Mouse (Mus musculus) cerebral cortex, adult 2 months (tissue): ENCODE data around the gene Enox1.

Experiments
- WGBS: fragments of 180-500 bp; shearing (Covaris S2); methylation state at CpG from one replicate; pipeline ENCODE4 v1.1.7; 2018; 5-methylcytosine and 5-hydroxymethylcytosine counted together

Enox1 gene

GRCm38 (mm10) chr14:77195314-77196020 is 38.9 kb downstream of the Enox1 start:
- WGBS: 64% methylated on average over 18 of the region's 18 CpGs

- WGBS: 81% methylated on average over 3 of the region's 3 CpGs
These were observed 39.7 kb downstream of the Enox1 start for GRCm38 (mm10) chr14:77196246-77196645.

- 79% methylated on average over 2 of the region's 2 CpGs for WGBS
These were observed 40.9 kb downstream of the Enox1 start for GRCm38 (mm10) chr14:77197414-77197915.

- WGBS: 91% methylated on average over 8 of the region's 8 CpGs
These were observed 54.3 kb downstream of the Enox1 start for GRCm38 (mm10) chr14:77210889-77211288.

- WGBS: 73% methylated on average over 7 of the region's 7 CpGs
These were observed 56.6 kb downstream of the Enox1 start for GRCm38 (mm10) chr14:77213210-77213609.

GRCm38 (mm10) chr14:77214848-77215247 is 58.3 kb downstream of the Enox1 start:
- WGBS: 41% methylated on average over 6 of the region's 6 CpGs

GRCm38 (mm10) chr14:77225346-77225745 is 68.8 kb downstream of the Enox1 start:
- 38% methylated on average over 10 of the region's 10 CpGs for WGBS

- WGBS: 66% methylated on average over 2 of the region's 2 CpGs
These were observed 82.2 kb downstream of the Enox1 start for GRCm38 (mm10) chr14:77238811-77239210.

GRCm38 (mm10) chr14:77239360-77239759 is 82.8 kb downstream of the Enox1 start:
- WGBS: 32% methylated on average over 4 of the region's 4 CpGs

GRCm38 (mm10) chr14:77246977-77247376 is 90.4 kb downstream of the Enox1 start:
- 60% methylated on average over 3 of the region's 3 CpGs for WGBS

- 60% methylated on average over 5 of the region's 5 CpGs for WGBS
These were observed 91.9 kb downstream of the Enox1 start for GRCm38 (mm10) chr14:77248426-77248825.

GRCm38 (mm10) chr14:77248946-77249345 is 92.4 kb downstream of the Enox1 start:
- WGBS: 61% methylated on average over 7 of the region's 7 CpGs

GRCm38 (mm10) chr14:77250652-77251238 is 94.2 kb downstream of the Enox1 start:
- WGBS: 76% methylated on average over 2 of the region's 2 CpGs

GRCm38 (mm10) chr14:77255201-77255600 is 98.6 kb downstream of the Enox1 start:
- WGBS: 63% methylated on average over 3 of the region's 3 CpGs

GRCm38 (mm10) chr14:77255711-77256110 is 99.1 kb downstream of the Enox1 start:
- 85% methylated on average over 6 of the region's 6 CpGs for WGBS

GRCm38 (mm10) chr14:77256943-77257342 is 100.4 kb downstream of the Enox1 start:
- 42% methylated on average over 2 of the region's 2 CpGs for WGBS

GRCm38 (mm10) chr14:77257461-77257860 is 100.9 kb downstream of the Enox1 start:
- WGBS: 85% methylated on average over 1 of the region's 1 CpGs

- 78% methylated on average over 4 of the region's 4 CpGs for WGBS
These were observed 101.6 kb downstream of the Enox1 start for GRCm38 (mm10) chr14:77258186-77258585.

- WGBS: 90% methylated on average over 5 of the region's 5 CpGs
These were observed 103.1 kb downstream of the Enox1 start for GRCm38 (mm10) chr14:77259686-77260085.

- 71% methylated on average over 4 of the region's 4 CpGs for WGBS
These were observed 103.5 kb downstream of the Enox1 start for GRCm38 (mm10) chr14:77260107-77260506.

- 79% methylated on average over 17 of the region's 17 CpGs for WGBS
These were observed 110.5 kb downstream of the Enox1 start for GRCm38 (mm10) chr14:77266805-77267771.
